Mouse (Mus musculus): ENCODE data around the gene Pgpep1.

Gene Pgpep1

GRCm38 (mm10) chr8:70689892-70690390, 29.8 kb upstream of the Pgpep1 start:
- DNase-seq (ENCODE audit: low read depth), result no peak

- no peak for DNase-seq (ENCODE audit: low read depth)
Measured at GRCm38 (mm10) chr8:70688136-70688535, 27.9 kb upstream of the Pgpep1 start.

GRCm38 (mm10) chr8:70687576-70687975, 27.4 kb upstream of the Pgpep1 start:
- DNase-seq (ENCODE audit: low read depth), result no peak

GRCm38 (mm10) chr8:70684291-70684690, 24.1 kb upstream of the Pgpep1 start:
- DNase-seq (ENCODE audit: low read depth), result no peak

GRCm38 (mm10) chr8:70682692-70683091, 22.5 kb upstream of the Pgpep1 start:
- DNase-seq (ENCODE audit: low read depth), result peak; percentile 62

GRCm38 (mm10) chr8:70682193-70682592, 22.0 kb upstream of the Pgpep1 start:
- DNase-seq (ENCODE audit: low read depth), result peak; percentile 65

GRCm38 (mm10) chr8:70681410-70681809, 21.2 kb upstream of the Pgpep1 start:
- no peak for DNase-seq (ENCODE audit: low read depth)

GRCm38 (mm10) chr8:70680039-70680438, 19.9 kb upstream of the Pgpep1 start:
- no peak for DNase-seq (ENCODE audit: low read depth)

- peak; percentile 33 for DNase-seq (ENCODE audit: low read depth)
Measured at GRCm38 (mm10) chr8:70679404-70679803, 19.2 kb upstream of the Pgpep1 start.

- DNase-seq (ENCODE audit: low read depth), result no peak
Measured at GRCm38 (mm10) chr8:70678679-70679078, 18.5 kb upstream of the Pgpep1 start.

- no peak for DNase-seq (ENCODE audit: low read depth)
Measured at GRCm38 (mm10) chr8:70677451-70678080, 17.4 kb upstream of the Pgpep1 start.

- peak; percentile 79 for DNase-seq (ENCODE audit: low read depth)
Measured at GRCm38 (mm10) chr8:70675336-70675735, 15.1 kb upstream of the Pgpep1 start.

GRCm38 (mm10) chr8:70674716-70675115, 14.5 kb upstream of the Pgpep1 start:
- DNase-seq (ENCODE audit: low read depth), result peak; percentile 48

- DNase-seq (ENCODE audit: low read depth), result no peak
Measured at GRCm38 (mm10) chr8:70674109-70674508, 13.9 kb upstream of the Pgpep1 start.

GRCm38 (mm10) chr8:70673079-70673856, 13.1 kb upstream of the Pgpep1 start, which contains the start of gene Lsm4:
Lsm4 (plus strand) TSS chr8:70673248.
- DNase-seq (ENCODE audit: low read depth), result peak; percentile 100

- DNase-seq (ENCODE audit: low read depth), result peak; percentile 62
Measured at GRCm38 (mm10) chr8:70672325-70673078, 12.3 kb upstream of the Pgpep1 start.

- DNase-seq (ENCODE audit: low read depth), result no peak
Measured at GRCm38 (mm10) chr8:70671615-70672324, 11.6 kb upstream of the Pgpep1 start.

- DNase-seq (ENCODE audit: low read depth), result no peak
Measured at GRCm38 (mm10) chr8:70667071-70667470, 6.9 kb upstream of the Pgpep1 start.

GRCm38 (mm10) chr8:70665599-70665998, 5.4 kb upstream of the Pgpep1 start:
- no peak for DNase-seq (ENCODE audit: low read depth)

- no peak for DNase-seq (ENCODE audit: low read depth)
Measured at GRCm38 (mm10) chr8:70664631-70665030, 4.4 kb upstream of the Pgpep1 start.

- no peak for DNase-seq (ENCODE audit: low read depth)
Measured at GRCm38 (mm10) chr8:70663691-70664090, 3.5 kb upstream of the Pgpep1 start.

Data from 416B (cell line).